Mouse (Mus musculus): ENCODE measurements around the gene Rabggtb.

- TF ChIP-seq ZC3H11A (IDR thresholded peaks at IDR 0.05; ENCODE audit: low read depth, low read length) (no peak), EP300 (IDR thresholded peaks at IDR 0.05; ENCODE audit: low read length) (no peak), ZNF384 (IDR thresholded peaks at IDR 0.05; ENCODE audit: low read depth, low read length) (no peak), CTCF (conservative IDR thresholded peaks at IDR 0.05 in 1 of 2, IDR thresholded peaks at IDR 0.05 in 1 of 2; ENCODE audit: low read depth in 2 of 2, low read length in 2 of 2) (no peak), CHD2 (IDR thresholded peaks at IDR 0.05; ENCODE audit: low read length) (no peak), RAD21 (IDR thresholded peaks at IDR 0.05; ENCODE audit: low read depth, low read length) (no peak), JUND (conservative IDR thresholded peaks at IDR 0.05; ENCODE audit: low read depth, low read length) (no peak)
Measured at GRCm38 (mm10) chr3:153960884-153961283, 48.1 kb upstream of the Rabggtb start.

Data from CH12.LX (cell line).